Mouse (Mus musculus): Measurements from ENCODE around the gene Cdk4. TPM values are rescaled to one million over a fixed set of nuclear protein-coding genes. Genes with fewer than 3 reads are reported as not detected.
A peak's percentile ranks its signal among the peaks of the same experiment; 100 is the strongest.

Cdk4 gene
- polyA plus RNA-seq, 1 experiment from 2014 or later = 645 TPM

DNA sequence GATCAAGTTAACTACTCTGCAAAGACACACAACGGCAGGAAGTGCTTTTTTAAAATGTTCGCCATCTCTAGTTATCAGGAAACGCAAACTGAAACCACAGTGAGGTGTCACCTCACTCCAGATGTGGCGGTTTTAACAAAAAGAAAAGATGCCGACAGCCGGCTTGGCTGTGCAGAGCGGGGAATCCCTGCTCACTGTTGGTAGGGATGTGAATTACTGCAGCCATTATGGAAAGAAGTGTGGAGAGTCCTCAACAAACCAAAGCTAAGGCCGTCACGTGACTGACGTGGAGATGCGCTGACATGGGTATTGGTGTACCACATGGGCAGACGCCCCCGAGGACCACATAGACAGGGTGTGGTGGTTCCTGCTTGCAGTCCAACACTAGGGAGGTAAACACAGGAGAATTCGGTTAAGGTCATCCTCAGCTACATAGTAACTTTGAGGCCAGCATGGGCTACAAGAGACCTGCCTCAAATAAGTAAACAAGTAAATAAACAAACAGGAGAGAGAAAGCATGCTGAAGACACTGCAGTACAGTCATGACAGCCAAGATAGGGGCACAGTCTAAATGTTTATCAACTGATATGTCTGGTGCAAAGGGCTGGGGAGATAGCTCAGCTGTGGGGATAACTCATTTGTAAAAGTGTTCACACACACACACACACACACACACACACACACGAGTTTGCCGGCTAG lies 44.4 kb downstream of the Cdk4 start:
- Histone ChIP-seq H3K27me3 (no peaks in the 10 kb centered on the region), H3K4me2 (peak overlapping the region; percentile 47), H3K4me3 (replicated peaks) (peak overlapping the region; percentile 4; the same call in 1 of the 2 replicates), H3K36me3 (peaks cover 33% of the 10 kb centered on the region), H3K9ac (peak overlapping the region; percentile 29; the same call in 1 of the 2 replicates), H3K9me3 (replicated peaks) (no peaks in the 10 kb centered on the region), H3K4me1 (replicated peaks) (peaks cover 44% of the 10 kb centered on the region), H3K27ac (peak overlapping the region; percentile 65)
- no peak for DNase-seq
- WGBS (ENCODE audit: insufficient replicate concordance) = 31% methylated on average over 16 of the region's 16 CpGs
- peak; percentile 84 for ATAC-seq (ENCODE audit: low read depth)

DNA sequence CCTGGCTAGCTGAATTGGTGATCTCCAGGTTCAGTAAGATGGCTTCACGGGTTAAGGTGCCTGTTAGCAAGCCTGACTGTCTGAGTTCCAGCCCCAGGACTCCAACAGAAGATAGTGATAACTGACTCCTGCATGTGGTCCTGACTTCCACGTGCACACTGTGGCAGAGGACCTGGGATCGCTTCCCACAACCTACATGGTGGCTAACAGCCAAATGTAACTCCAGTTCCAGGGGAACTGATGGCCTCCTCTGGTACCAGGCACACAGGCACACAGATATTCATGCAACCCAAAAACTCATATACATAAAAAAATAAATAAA lies 44.9 kb downstream of the Cdk4 start:
- Histone ChIP-seq H3K9me3 (replicated peaks) (no peaks in the 10 kb centered on the region), H3K9ac (peak overlapping the region; percentile 29; the same call in 1 of the 2 replicates), H3K27ac (peak overlapping the region; percentile 65), H3K27me3 (no peaks in the 10 kb centered on the region), H3K4me1 (replicated peaks) (peaks cover 44% of the 10 kb centered on the region), H3K36me3 (peaks cover 38% of the 10 kb centered on the region), H3K4me3 (replicated peaks) (no peak overlapping the region), H3K4me2 (peak overlapping the region; percentile 47)
- ATAC-seq (ENCODE audit: low read depth) = peak; percentile 60
- WGBS (ENCODE audit: insufficient replicate concordance) = 14% methylated on average over 3 of the region's 3 CpGs
- no peak for DNase-seq

DNA sequence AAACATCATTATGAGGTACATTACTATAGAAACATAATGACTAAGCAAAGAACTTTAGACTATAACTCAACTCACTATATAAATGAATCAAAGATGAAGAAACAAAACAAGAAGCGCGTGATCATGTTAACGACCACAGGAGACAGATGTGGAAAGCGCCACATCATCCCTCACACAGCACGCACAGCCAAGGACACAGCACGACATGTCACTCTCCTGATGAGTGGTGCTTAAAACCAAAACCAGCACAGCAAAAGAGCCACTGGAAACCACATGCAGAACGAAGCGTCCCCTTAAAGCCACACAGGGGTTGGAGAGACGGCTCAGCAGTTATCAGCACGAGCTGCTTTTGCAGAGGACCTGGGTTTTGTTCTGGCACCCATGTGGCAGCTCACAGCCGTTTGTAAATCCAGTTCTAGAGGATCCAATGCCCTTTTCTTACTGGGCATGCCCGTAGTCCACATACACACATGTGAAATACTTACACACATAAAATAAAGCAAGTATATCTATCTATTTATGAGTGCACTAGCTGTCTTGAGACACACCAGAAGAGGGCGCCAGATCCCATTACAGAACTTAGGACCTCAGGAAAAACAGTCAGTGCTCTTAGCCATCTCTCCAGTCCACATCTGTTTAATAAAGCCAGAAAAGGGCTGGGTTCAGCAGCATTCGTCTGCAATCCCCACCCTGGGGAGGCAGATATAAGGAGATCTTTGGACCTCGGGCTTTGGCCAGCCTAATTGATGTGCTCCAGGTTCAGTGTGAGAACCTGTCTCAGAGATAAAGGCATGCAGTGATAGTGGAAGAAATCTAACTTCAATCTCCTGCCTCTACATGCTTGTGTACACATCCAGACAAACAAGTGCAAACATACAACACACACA lies 47.9 kb downstream of the Cdk4 start:
- no peak overlapping the region for H3K27ac ChIP-seq
- no peaks in the 10 kb centered on the region for H3K27me3 ChIP-seq
- no peak overlapping the region for H3K9ac ChIP-seq
- H3K4me2 ChIP-seq = no peak overlapping the region
- H3K36me3 ChIP-seq = peaks cover 44% of the 10 kb centered on the region
- ATAC-seq (ENCODE audit: low read depth) (no peak), DNase-seq (no peak)
- 68% methylated on average over 15 of the region's 15 CpGs for WGBS (ENCODE audit: insufficient replicate concordance)
- no peak overlapping the region for H3K4me3 ChIP-seq (replicated peaks)
- H3K4me1 ChIP-seq (replicated peaks) = peaks cover 31% of the 10 kb centered on the region
- H3K9me3 ChIP-seq (replicated peaks) = no peaks in the 10 kb centered on the region

DNA sequence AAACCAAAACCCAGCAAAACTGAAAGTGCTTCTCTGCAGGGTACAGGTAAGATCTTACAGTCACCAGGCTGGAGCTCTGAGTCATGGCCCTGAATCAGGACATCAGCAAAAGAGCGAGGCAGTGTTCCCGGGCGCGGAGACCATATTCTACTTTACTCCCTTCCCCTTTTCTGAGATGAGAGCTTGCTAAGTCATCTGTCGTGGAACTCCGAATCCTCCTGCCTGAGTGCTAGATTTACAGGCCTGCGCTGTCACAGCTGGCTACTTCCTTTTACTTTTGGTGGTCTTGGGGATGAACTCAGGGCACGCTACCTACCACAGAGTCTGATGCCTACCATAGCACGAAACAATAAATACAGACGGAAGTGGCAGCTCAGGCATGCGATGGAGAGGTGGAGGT lies 51.1 kb downstream of the Cdk4 start:
- ATAC-seq (ENCODE audit: low read depth) (no peak), DNase-seq (no peak)
- no peak overlapping the region for H3K4me3 ChIP-seq (replicated peaks)
- no peaks in the 10 kb centered on the region for H3K27me3 ChIP-seq
- peaks cover 5% of the 10 kb centered on the region for H3K4me1 ChIP-seq (replicated peaks)
- H3K9me3 ChIP-seq (replicated peaks) = no peaks in the 10 kb centered on the region
- no peak overlapping the region for H3K27ac ChIP-seq
- peaks cover 67% of the 10 kb centered on the region for H3K36me3 ChIP-seq
- no peak overlapping the region for H3K9ac ChIP-seq
- WGBS (ENCODE audit: insufficient replicate concordance) = 74% methylated on average over 11 of the region's 11 CpGs
- no peak overlapping the region for H3K4me2 ChIP-seq

DNA sequence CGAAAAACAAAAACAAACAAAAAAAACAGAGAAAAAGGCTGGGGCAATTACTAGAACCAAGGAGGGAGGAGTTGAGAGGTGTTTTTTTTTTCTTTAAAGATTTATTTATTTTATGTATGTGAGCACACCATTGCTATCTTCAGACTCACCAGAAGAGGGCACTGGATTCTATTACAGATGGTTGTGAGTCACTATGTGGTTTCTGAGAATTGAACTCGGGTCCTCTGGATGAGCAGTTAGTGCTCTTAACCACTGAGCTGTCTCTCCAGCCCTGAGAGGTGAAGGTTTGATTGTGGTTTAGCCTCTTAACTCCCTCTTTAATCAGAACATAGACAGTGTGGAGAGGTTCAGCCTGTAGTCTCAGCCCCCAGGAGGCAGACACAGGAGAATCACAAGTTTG lies 51.7 kb downstream of the Cdk4 start:
- H3K9me3 ChIP-seq (replicated peaks) = no peaks in the 10 kb centered on the region
- ATAC-seq (ENCODE audit: low read depth) (no peak), DNase-seq (no peak)
- H3K27me3 ChIP-seq = no peaks in the 10 kb centered on the region
- peaks cover 6% of the 10 kb centered on the region for H3K4me1 ChIP-seq (replicated peaks)
- 44% methylated on average over 2 of the region's 2 CpGs for WGBS (ENCODE audit: insufficient replicate concordance)
- peaks cover 68% of the 10 kb centered on the region for H3K36me3 ChIP-seq
- no peak overlapping the region for H3K27ac ChIP-seq
- H3K4me2 ChIP-seq = no peak overlapping the region
- no peak overlapping the region for H3K9ac ChIP-seq
- no peak overlapping the region for H3K4me3 ChIP-seq (replicated peaks)

Other genes with a start within 250 kb of the Cdk4 start
- gene Atp23, start 162.2 kb upstream of the Cdk4 start, polyA plus RNA-seq (2015; fragmentation: Nextera tagmentation; extraction: Ambion mirVana) = 9.3 and 10.0 TPM in 2 replicates
- 9.9 and 10.8 TPM in 2 replicates for gene Ctdsp2, start 84.8 kb upstream of the Cdk4 start, polyA plus RNA-seq (2015; fragmentation: Nextera tagmentation; extraction: Ambion mirVana)
- gene Avil, start 62.8 kb upstream of the Cdk4 start, polyA plus RNA-seq (2015; fragmentation: Nextera tagmentation; extraction: Ambion mirVana) = 0.08 and 0.12 TPM in 2 replicates
- 65.7 and 75.6 TPM in 2 replicates for gene Tsfm, start 32.7 kb upstream of the Cdk4 start, polyA plus RNA-seq (2015; fragmentation: Nextera tagmentation; extraction: Ambion mirVana)
- gene Mettl1, start 22.1 kb upstream of the Cdk4 start, polyA plus RNA-seq (2015; fragmentation: Nextera tagmentation; extraction: Ambion mirVana) = 28.3 and 29.5 TPM in 2 replicates
- gene Eef1akmt3, start 22.0 kb upstream of the Cdk4 start, polyA plus RNA-seq (2015; fragmentation: Nextera tagmentation; extraction: Ambion mirVana) = 0.07 and 0.14 TPM in 2 replicates
- gene Cyp27b1, start 15.3 kb upstream of the Cdk4 start, polyA plus RNA-seq (2015; fragmentation: Nextera tagmentation; extraction: Ambion mirVana) = not detected in 2 replicates
- gene March9, start 3.4 kb upstream of the Cdk4 start, polyA plus RNA-seq (2015; fragmentation: Nextera tagmentation; extraction: Ambion mirVana) = 0.07 TPM in 1 of 2 replicates, not detected in the other
- gene Tspan31, start 6.7 kb downstream of the Cdk4 start, polyA plus RNA-seq (2015; fragmentation: Nextera tagmentation; extraction: Ambion mirVana) = 69.4 and 77.7 TPM in 2 replicates
- gene Agap2, start 11.8 kb downstream of the Cdk4 start, polyA plus RNA-seq (2015; fragmentation: Nextera tagmentation; extraction: Ambion mirVana) = 0.41 and 0.85 TPM in 2 replicates
- 45.6 and 49.0 TPM in 2 replicates for gene Os9, start 57.6 kb downstream of the Cdk4 start, polyA plus RNA-seq (2015; fragmentation: Nextera tagmentation; extraction: Ambion mirVana)
- 9.3 and 11.0 TPM in 2 replicates for gene B4galnt1, start 101.7 kb downstream of the Cdk4 start, polyA plus RNA-seq (2015; fragmentation: Nextera tagmentation; extraction: Ambion mirVana)
- 1.8 and 2.1 TPM in 2 replicates for gene Slc26a10, start 117.1 kb downstream of the Cdk4 start, polyA plus RNA-seq (2015; fragmentation: Nextera tagmentation; extraction: Ambion mirVana)
- gene Arhgef25, start 126.5 kb downstream of the Cdk4 start, polyA plus RNA-seq (2015; fragmentation: Nextera tagmentation; extraction: Ambion mirVana) = 8.1 and 8.2 TPM in 2 replicates
- gene Dtx3, start 132.2 kb downstream of the Cdk4 start, polyA plus RNA-seq (2015; fragmentation: Nextera tagmentation; extraction: Ambion mirVana) = 16.8 and 19.3 TPM in 2 replicates
- 39.8 and 45.8 TPM in 2 replicates for gene Pip4k2c, start 148.1 kb downstream of the Cdk4 start, polyA plus RNA-seq (2015; fragmentation: Nextera tagmentation; extraction: Ambion mirVana)
- gene Kif5a, start 199.8 kb downstream of the Cdk4 start, polyA plus RNA-seq (2015; fragmentation: Nextera tagmentation; extraction: Ambion mirVana) = 0.02 and 0.14 TPM in 2 replicates
- gene Dctn2, start 202.8 kb downstream of the Cdk4 start, polyA plus RNA-seq (2015; fragmentation: Nextera tagmentation; extraction: Ambion mirVana) = 80.0 and 80.1 TPM in 2 replicates
- gene Mbd6, start 225.5 kb downstream of the Cdk4 start, polyA plus RNA-seq (2015; fragmentation: Nextera tagmentation; extraction: Ambion mirVana) = 5.9 and 6.5 TPM in 2 replicates
- gene Mars, start 248.3 kb downstream of the Cdk4 start, polyA plus RNA-seq (2015; fragmentation: Nextera tagmentation; extraction: Ambion mirVana) = 150 and 166 TPM in 2 replicates

Data from liver, embryonic 13.5 days (tissue).